Mouse (Mus musculus): ENCODE measurements at regions not wholly inside any gene's neighbourhood (a gene's known extent, or its start where the extent isn't known, plus 50 kb on each side); places are given as distances from the start of the nearest gene placed in this dataset.

DNA sequence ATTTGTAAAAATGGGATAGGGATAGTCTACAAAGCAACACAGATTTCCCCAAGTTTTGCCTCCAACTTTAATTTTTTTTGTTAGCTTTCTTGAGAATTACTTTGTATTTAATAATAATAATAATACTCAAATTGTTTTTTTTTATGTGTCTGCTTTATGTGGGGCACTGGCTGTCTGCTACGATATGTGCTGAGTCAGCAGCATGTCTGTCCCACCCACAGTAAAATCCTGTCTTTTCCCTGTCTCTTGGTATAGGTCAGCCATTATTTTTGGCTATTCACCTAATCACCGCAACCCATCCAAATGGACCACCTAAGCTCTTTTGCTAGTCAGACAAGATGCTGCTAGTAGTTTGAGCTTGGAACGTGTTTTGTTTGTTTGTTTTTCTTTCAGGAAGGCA is 473.0 kb downstream of the Hs3st4 start:
- WGBS: 89% methylated on average over 3 of the region's 3 CpGs

DNA sequence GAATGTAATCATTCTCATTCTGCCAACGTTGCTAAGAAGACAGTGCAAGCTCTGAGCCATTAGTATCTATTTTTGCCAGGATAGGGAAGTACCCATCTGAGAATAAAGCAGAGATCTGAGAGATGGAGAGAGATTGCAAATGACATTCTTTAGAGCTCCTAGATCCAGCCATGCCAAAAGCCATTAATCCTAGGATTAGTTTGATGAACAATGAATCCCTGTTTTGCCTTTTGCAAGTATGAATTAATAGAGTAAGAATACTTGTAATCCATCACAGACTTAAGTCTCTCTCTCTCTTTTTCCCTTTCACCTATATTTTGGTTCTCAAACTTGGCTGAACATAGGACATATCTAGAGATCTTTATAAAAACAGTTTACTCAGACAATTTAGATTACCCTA is 504.7 kb downstream of the Hs3st4 start:
- no peaks in the 10 kb centered on the region for H3K27me3 ChIP-seq (ENCODE audit: poor library complexity, severe bottlenecking)
- no peak for DNase-seq (ENCODE audit: extremely low spot score, low spot score)
- 66% methylated on average over 1 of the region's 1 CpGs for WGBS
- peaks cover 3% of the 10 kb centered on the region; the same call in 1 of the 2 replicates for H3K4me1 ChIP-seq
- H3K9me3 ChIP-seq: no peaks in the 10 kb centered on the region
- no peak overlapping the region for H3K27ac ChIP-seq
- no peaks in the 10 kb centered on the region for H3K36me3 ChIP-seq (replicated peaks)
- no peak overlapping the region for H3K4me3 ChIP-seq

More for the DNA sequence above, 473.0 kb downstream of the Hs3st4 start:
- no peak for DNase-seq (ENCODE audit: extremely low spot score, low spot score)
- Histone ChIP-seq H3K4me3 (no peak overlapping the region), H3K4me1 (no peaks in the 10 kb centered on the region), H3K27ac (no peak overlapping the region), H3K27me3 (ENCODE audit: poor library complexity, severe bottlenecking) (no peaks in the 10 kb centered on the region), H3K36me3 (replicated peaks) (no peaks in the 10 kb centered on the region), H3K9me3 (no peaks in the 10 kb centered on the region)

GRCm38 (mm10) chr7:124491109-124491793 is 508.6 kb downstream of the Hs3st4 start:
- H3K27ac ChIP-seq: no peak overlapping the region
- no peak for DNase-seq (ENCODE audit: extremely low spot score, low spot score)
- 71% methylated on average over 3 of the region's 3 CpGs for WGBS
- no peaks in the 10 kb centered on the region for H3K27me3 ChIP-seq (ENCODE audit: poor library complexity, severe bottlenecking)
- H3K4me1 ChIP-seq: peaks cover 3% of the 10 kb centered on the region; the same call in 1 of the 2 replicates
- no peak overlapping the region for H3K4me3 ChIP-seq
- H3K36me3 ChIP-seq (replicated peaks): no peaks in the 10 kb centered on the region
- no peaks in the 10 kb centered on the region for H3K9me3 ChIP-seq

GRCm38 (mm10) chr7:124491851-124492390 is 509.3 kb downstream of the Hs3st4 start:
- no peak for DNase-seq (ENCODE audit: extremely low spot score, low spot score)
- no peaks in the 10 kb centered on the region for H3K36me3 ChIP-seq (replicated peaks)
- WGBS: 94% methylated on average over 3 of the region's 3 CpGs
- H3K9me3 ChIP-seq: no peaks in the 10 kb centered on the region
- no peak overlapping the region for H3K27ac ChIP-seq
- H3K4me3 ChIP-seq: no peak overlapping the region
- H3K27me3 ChIP-seq (ENCODE audit: poor library complexity, severe bottlenecking): no peaks in the 10 kb centered on the region
- peaks cover 3% of the 10 kb centered on the region; the same call in 1 of the 2 replicates for H3K4me1 ChIP-seq

- H3K4me3 ChIP-seq: no peak overlapping the region
Observed at GRCm38 (mm10) chr7:124500636-124501035, 518.0 kb downstream of the Hs3st4 start.

DNA sequence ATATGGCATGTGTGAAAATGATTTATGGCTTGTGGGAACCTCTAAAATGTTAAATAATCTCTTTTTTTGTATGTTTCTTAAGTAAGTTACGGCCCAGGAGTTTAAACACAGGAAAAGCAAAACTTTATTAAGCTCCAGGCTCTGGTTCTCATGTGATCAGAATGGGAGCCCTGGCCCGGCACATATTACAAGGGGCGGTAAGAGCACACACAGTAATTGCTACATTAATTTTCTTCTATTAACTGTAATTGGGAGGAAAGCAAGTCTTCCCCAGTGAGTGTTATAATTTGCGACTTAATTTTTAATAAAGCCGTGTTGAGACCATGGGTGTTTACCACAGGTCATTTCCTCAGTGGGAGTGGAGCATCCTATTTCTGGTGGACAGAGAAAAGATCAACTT is 520.1 kb downstream of the Hs3st4 start:
- no peak overlapping the region for H3K27ac ChIP-seq
- no peak for DNase-seq (ENCODE audit: extremely low spot score, low spot score)
- 93% methylated on average over 5 of the region's 5 CpGs for WGBS
- H3K9me3 ChIP-seq: no peaks in the 10 kb centered on the region
- no peaks in the 10 kb centered on the region for H3K27me3 ChIP-seq (ENCODE audit: poor library complexity, severe bottlenecking)
- no peaks in the 10 kb centered on the region for H3K4me1 ChIP-seq
- no peaks in the 10 kb centered on the region for H3K36me3 ChIP-seq (replicated peaks)
- H3K4me3 ChIP-seq: no peak overlapping the region

More at GRCm38 (mm10) chr7:124500636-124501035, 518.0 kb downstream of the Hs3st4 start:
- Histone ChIP-seq H3K27ac (no peak overlapping the region), H3K9me3 (no peaks in the 10 kb centered on the region), H3K27me3 (ENCODE audit: poor library complexity, severe bottlenecking) (no peaks in the 10 kb centered on the region), H3K4me1 (no peaks in the 10 kb centered on the region), H3K36me3 (replicated peaks) (no peaks in the 10 kb centered on the region)
- WGBS: 85% methylated on average over 3 of the region's 3 CpGs
- no peak for DNase-seq (ENCODE audit: extremely low spot score, low spot score)

DNA sequence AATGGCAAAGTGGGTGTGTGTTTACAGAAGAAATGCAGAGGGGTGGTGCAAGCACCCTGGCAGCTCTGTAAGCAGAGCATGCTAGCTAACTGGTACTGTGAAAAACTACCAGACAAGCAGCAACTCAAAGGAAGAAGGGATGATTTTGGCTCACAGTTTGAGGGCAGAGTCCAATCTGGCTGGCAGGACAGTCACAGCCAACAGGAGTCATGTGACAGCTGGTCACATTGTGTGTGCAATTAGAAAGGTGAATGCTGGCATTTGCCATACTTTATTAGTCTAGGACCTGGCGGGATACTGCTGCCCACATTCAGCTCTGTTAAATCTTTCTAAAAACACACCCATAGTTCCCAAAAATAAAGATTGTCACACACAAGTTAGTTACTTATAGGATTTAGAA is 566.4 kb downstream of the Hs3st4 start:
- Histone ChIP-seq H3K27ac (no peak overlapping the region), H3K4me3 (no peak overlapping the region), H3K36me3 (replicated peaks) (no peaks in the 10 kb centered on the region), H3K9me3 (no peaks in the 10 kb centered on the region), H3K4me1 (no peaks in the 10 kb centered on the region), H3K27me3 (ENCODE audit: poor library complexity, severe bottlenecking) (no peaks in the 10 kb centered on the region)
- 88% methylated on average over 1 of the region's 1 CpGs for WGBS
- no peak for DNase-seq (ENCODE audit: extremely low spot score, low spot score)

DNA sequence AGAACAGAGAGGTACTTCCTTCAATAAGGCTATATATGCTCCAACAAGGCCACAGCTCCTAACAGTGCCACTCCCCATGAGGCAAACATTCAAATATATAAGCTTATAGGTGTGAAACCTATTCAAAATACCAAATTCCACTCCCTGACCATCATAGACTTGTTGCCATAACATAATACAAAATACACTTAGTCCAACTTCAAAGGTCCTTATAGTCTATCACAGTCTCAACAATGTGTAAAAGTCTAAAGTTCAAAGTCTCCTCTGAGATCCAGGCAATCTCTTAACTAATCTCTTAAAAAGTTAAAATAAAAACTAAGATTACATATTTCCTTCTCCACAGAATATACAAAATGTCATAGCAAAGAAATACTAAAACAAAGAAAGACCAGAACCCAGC is 574.5 kb downstream of the Hs3st4 start:
- DNase-seq (ENCODE audit: extremely low spot score, low spot score): no peak
- no peak overlapping the region for H3K4me3 ChIP-seq
- H3K4me1 ChIP-seq: no peaks in the 10 kb centered on the region
- H3K27ac ChIP-seq: no peak overlapping the region
- H3K36me3 ChIP-seq (replicated peaks): no peaks in the 10 kb centered on the region
- H3K9me3 ChIP-seq: no peaks in the 10 kb centered on the region
- H3K27me3 ChIP-seq (ENCODE audit: poor library complexity, severe bottlenecking): no peaks in the 10 kb centered on the region

GRCm38 (mm10) chr7:124570804-124571203 is 588.1 kb downstream of the Hs3st4 start:
- Histone ChIP-seq H3K36me3 (replicated peaks) (no peaks in the 10 kb centered on the region), H3K9me3 (no peaks in the 10 kb centered on the region), H3K4me1 (no peaks in the 10 kb centered on the region), H3K4me3 (no peak overlapping the region), H3K27ac (no peak overlapping the region), H3K27me3 (ENCODE audit: poor library complexity, severe bottlenecking) (no peaks in the 10 kb centered on the region)
- DNase-seq (ENCODE audit: extremely low spot score, low spot score): no peak

DNA sequence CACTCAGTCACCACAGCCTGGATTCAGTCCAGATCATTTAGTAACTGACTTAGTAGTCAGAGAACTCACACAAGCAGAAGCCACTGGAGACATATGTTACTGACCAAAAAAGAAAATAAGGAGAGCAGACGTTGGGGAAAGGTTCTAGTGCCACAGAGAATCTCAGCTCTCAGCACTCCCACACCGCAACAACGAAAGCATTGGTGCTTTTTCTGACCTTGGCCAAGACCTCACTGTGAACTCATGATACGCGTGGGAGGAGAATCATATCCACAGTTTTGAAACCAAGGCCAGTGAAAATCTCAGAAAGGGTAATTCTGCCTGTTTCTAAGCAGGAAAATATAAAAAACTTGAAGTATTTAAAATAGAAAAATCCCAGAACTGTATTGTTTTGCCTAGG is 591.0 kb downstream of the Hs3st4 start:
- DNase-seq (ENCODE audit: extremely low spot score, low spot score): no peak

GRCm38 (mm10) chr7:124581342-124581741 is 598.7 kb downstream of the Hs3st4 start:
- peaks cover 10% of the 10 kb centered on the region for H3K4me1 ChIP-seq
- H3K36me3 ChIP-seq (replicated peaks): no peaks in the 10 kb centered on the region
- H3K27ac ChIP-seq: no peak overlapping the region
- no peak overlapping the region for H3K4me3 ChIP-seq
- H3K27me3 ChIP-seq (ENCODE audit: poor library complexity, severe bottlenecking): no peaks in the 10 kb centered on the region
- H3K9me3 ChIP-seq: no peaks in the 10 kb centered on the region
- no peak for DNase-seq (ENCODE audit: extremely low spot score, low spot score)
- whole genome bisulfite sequencing: 94% methylated on average over 2 of the region's 2 CpGs

More for the DNA sequence above, 591.0 kb downstream of the Hs3st4 start:
- no peaks in the 10 kb centered on the region for H3K4me1 ChIP-seq
- H3K27ac ChIP-seq: no peak overlapping the region
- 87% methylated on average over 5 of the region's 5 CpGs for WGBS
- H3K9me3 ChIP-seq: no peaks in the 10 kb centered on the region
- no peaks in the 10 kb centered on the region for H3K27me3 ChIP-seq (ENCODE audit: poor library complexity, severe bottlenecking)
- no peak overlapping the region for H3K4me3 ChIP-seq
- no peaks in the 10 kb centered on the region for H3K36me3 ChIP-seq (replicated peaks)

DNA sequence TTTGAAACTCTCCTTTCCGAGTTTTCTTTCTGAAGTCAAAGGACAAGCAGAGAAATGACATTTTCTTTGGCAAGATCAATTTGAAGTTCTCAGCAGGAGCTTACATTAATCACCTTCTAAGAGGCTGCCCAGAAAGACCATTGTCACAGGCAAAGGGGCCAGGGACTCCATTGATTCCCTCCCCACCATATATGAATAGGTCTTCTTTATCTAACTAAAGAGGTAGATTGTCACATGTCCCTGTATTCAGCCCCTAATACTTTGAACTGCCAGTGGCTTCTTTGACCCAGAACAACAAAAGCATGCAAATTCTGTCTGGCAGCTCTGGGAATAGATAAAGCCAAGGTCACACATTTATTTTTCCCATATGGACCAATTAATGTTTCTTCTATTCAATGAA is 602.6 kb downstream of the Hs3st4 start:
- no peaks in the 10 kb centered on the region for H3K36me3 ChIP-seq (replicated peaks)
- 44% methylated on average over 1 of the region's 1 CpGs for WGBS
- no peaks in the 10 kb centered on the region for H3K9me3 ChIP-seq
- H3K27ac ChIP-seq: no peak overlapping the region
- no peaks in the 10 kb centered on the region for H3K27me3 ChIP-seq (ENCODE audit: poor library complexity, severe bottlenecking)
- H3K4me1 ChIP-seq: peaks cover 10% of the 10 kb centered on the region
- DNase-seq (ENCODE audit: extremely low spot score, low spot score): no peak
- H3K4me3 ChIP-seq: no peak overlapping the region

GRCm38 (mm10) chr7:124591369-124591768 is 608.7 kb downstream of the Hs3st4 start:
- H3K27me3 ChIP-seq (ENCODE audit: poor library complexity, severe bottlenecking): no peaks in the 10 kb centered on the region

GRCm38 (mm10) chr7:124593462-124593861 is 610.8 kb downstream of the Hs3st4 start:
- no peaks in the 10 kb centered on the region for H3K9me3 ChIP-seq
- no peak overlapping the region for H3K27ac ChIP-seq
- no peak overlapping the region for H3K4me3 ChIP-seq
- no peaks in the 10 kb centered on the region for H3K36me3 ChIP-seq (replicated peaks)
- no peaks in the 10 kb centered on the region for H3K27me3 ChIP-seq (ENCODE audit: poor library complexity, severe bottlenecking)
- H3K4me1 ChIP-seq: no peaks in the 10 kb centered on the region
- no peak for DNase-seq (ENCODE audit: extremely low spot score, low spot score)

More at GRCm38 (mm10) chr7:124591369-124591768, 608.7 kb downstream of the Hs3st4 start:
- Histone ChIP-seq H3K4me1 (no peaks in the 10 kb centered on the region), H3K4me3 (no peak overlapping the region), H3K27ac (no peak overlapping the region), H3K9me3 (no peaks in the 10 kb centered on the region), H3K36me3 (replicated peaks) (no peaks in the 10 kb centered on the region)
- no peak for DNase-seq (ENCODE audit: extremely low spot score, low spot score)
